Mouse (Mus musculus) ES-Bruce4 (cell line): ENCODE measurements around the gene 4921517D22Rik. TPM values are rescaled to one million over a fixed set of nuclear protein-coding genes. Genes with fewer than 3 reads are reported as not detected.

Experiments
- H3K27ac ChIP-seq: 2 replicates; pipeline ENCODE4 v1.5.1; 2012; ENCODE audit warnings: low read length, inconsistent platforms; ENCODE audit not compliant: insufficient read depth
- H3K27me3 ChIP-seq: 2 replicates; pipeline ENCODE4 v1.6.1; 2012; ENCODE audit warnings: mild to moderate bottlenecking, low read length, inconsistent platforms; ENCODE audit not compliant: control insufficient read depth, poor library complexity, insufficient read depth, severe bottlenecking
- H3K36me3 ChIP-seq: 2 replicates; pipeline ENCODE4 v1.6.1; 2012; ENCODE audit warnings: inconsistent platforms, mild to moderate bottlenecking, low read length, moderate library complexity; ENCODE audit not compliant: control insufficient read depth, poor library complexity, insufficient read depth, severe bottlenecking
- H3K4me1 ChIP-seq: one replicate; pipeline ENCODE4 v1.8.1; 2011; ENCODE audit warnings: low read length; ENCODE audit not compliant: control insufficient read depth, insufficient read depth
- H3K4me3 ChIP-seq: 2 replicates; pipeline ENCODE4 v1.5.1; 2011; ENCODE audit warnings: low read depth, mild to moderate bottlenecking, low read length
- H3K9ac ChIP-seq: 2 replicates; pipeline ENCODE4 v1.6.1; 2012; ENCODE audit warnings: low read depth, mild to moderate bottlenecking, inconsistent platforms; ENCODE audit not compliant: poor library complexity, severe bottlenecking
- H3K9me3 ChIP-seq: replicated peaks from 2 replicates; pipeline ENCODE4 v1.6.1; 2012; ENCODE audit warnings: mild to moderate bottlenecking, low read length, inconsistent platforms; ENCODE audit not compliant: control insufficient read depth, poor library complexity, insufficient read depth, severe bottlenecking
- CTCF ChIP-seq: IDR thresholded peaks from one replicate; pipeline ENCODE4 v1.8.1; 2011; ENCODE audit warnings: low read depth, low read length
- EP300 ChIP-seq: IDR thresholded peaks from 2 replicates; pipeline ENCODE4 v1.6.1; 2011; ENCODE audit warnings: low read depth, low read length; ENCODE audit not compliant: insufficient read depth
- POLR2A ChIP-seq: IDR thresholded peaks from one replicate; pipeline ENCODE4 v1.8.1; 2011; ENCODE audit warnings: low read length; ENCODE audit not compliant: insufficient read depth
- polyA plus RNA-seq: library from polyadenylated mRNA; stranded (reverse); fragments of >200 nt; gene quantifications from 2 replicates; pipeline ENCODE4 v1.2.4, GENCODE M21; 2011; ENCODE audit warnings: low read depth; ENCODE audit not compliant: missing spikeins, insufficient read depth, insufficient read length

The 4921517D22Rik gene
- polyA plus RNA-seq, 1 experiment = not detected

DNA sequence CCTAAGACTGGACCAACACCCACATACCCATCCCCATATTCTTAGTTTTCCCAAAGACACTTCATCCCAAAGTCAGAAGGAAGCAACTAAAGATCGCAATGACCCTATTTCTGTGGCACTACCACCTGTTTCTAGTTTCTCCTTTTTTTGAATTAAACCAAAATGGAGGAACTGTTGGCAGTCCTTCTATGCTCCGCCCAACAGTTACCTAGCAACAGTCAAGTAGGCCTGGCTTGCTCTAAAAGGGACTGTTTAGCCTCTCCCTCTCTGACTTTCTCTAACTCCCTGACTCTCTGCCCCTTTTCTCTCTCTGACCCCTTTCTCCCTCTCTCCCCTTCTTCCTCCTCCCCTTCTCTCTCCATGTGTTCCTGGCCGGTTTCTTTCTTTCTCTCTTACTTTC lies 8.7 kb downstream of the 4921517D22Rik start:
- no peaks in the 10 kb centered on the region for H3K36me3 ChIP-seq
- no peak overlapping the region for H3K9ac ChIP-seq
- H3K27ac ChIP-seq = peak overlapping the region; percentile 41
- H3K4me3 ChIP-seq = no peak overlapping the region
- no peaks in the 10 kb centered on the region for H3K9me3 ChIP-seq
- H3K4me1 ChIP-seq = no peaks in the 10 kb centered on the region
- H3K27me3 ChIP-seq = no peaks in the 10 kb centered on the region
- TF ChIP-seq POLR2A (no peak), CTCF (no peak), EP300 (no peak)

DNA sequence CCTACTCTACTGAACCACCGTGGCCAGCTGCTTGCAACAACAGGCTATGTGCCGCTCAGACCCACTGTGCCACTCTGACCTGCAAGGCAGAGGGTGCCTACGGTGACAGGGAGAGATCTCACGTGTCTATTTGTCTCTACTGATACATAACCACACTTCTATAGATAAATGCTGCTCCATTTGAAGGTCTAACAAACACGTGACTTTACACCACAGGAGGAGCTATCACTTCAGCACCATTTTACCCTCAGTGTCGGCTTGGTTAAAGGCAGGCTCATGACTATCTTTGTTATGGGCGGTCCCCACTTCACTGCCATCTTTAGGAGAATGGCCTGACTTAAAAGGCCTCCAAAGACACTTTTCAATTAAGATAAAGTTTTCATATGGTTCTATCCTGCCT lies 11.3 kb downstream of the 4921517D22Rik start:
- Histone ChIP-seq H3K4me3 (no peak overlapping the region), H3K27me3 (no peaks in the 10 kb centered on the region), H3K36me3 (no peaks in the 10 kb centered on the region), H3K27ac (no peak overlapping the region), H3K9me3 (no peaks in the 10 kb centered on the region), H3K4me1 (peaks cover 1% of the 10 kb centered on the region), H3K9ac (no peak overlapping the region)
- no peak for TF ChIP-seq EP300
- TF ChIP-seq CTCF = no peak
- TF ChIP-seq POLR2A = no peak

- TF ChIP-seq EP300 (no peak), CTCF (no peak), POLR2A (no peak)
- Histone ChIP-seq H3K4me3 (peak overlapping the region; percentile 36; the same call in 1 of the 2 replicates), H3K4me1 (peaks cover 1% of the 10 kb centered on the region), H3K9me3 (no peaks in the 10 kb centered on the region), H3K27me3 (no peaks in the 10 kb centered on the region), H3K27ac (peak overlapping the region; percentile 52), H3K9ac (peak overlapping the region; percentile 48; the same call in 1 of the 2 replicates), H3K36me3 (no peaks in the 10 kb centered on the region)
Measured at GRCm38 (mm10) chr13:59679908-59680307, 14.0 kb downstream of the 4921517D22Rik start.

DNA sequence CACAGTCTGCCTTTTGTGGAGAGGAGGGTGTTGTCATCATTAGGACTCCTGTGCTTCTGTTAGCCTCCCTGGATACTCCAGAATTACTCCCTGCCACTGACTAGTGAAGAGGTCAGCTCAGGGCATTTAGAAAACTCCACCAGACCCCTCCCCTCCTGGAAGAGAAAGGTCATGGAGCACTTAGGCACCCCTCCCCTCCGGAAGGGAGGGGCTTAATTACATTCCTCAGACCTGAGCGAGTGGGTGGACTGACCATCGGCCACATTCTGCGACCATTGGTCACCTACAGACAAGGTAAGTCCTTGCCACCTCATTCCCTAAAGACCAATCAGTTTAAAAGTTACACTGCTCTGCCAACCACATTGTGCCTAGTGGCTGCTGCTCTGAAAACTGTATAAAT lies 14.6 kb downstream of the 4921517D22Rik start:
- H3K27ac ChIP-seq = peak overlapping the region; percentile 69
- TF ChIP-seq CTCF (no peak), EP300 (0 out of 2 replicates have a peak, but pooled peaks have one; percentile 26)
- peak overlapping the region; percentile 36 for H3K4me3 ChIP-seq
- H3K27me3 ChIP-seq = no peaks in the 10 kb centered on the region
- H3K9me3 ChIP-seq = no peaks in the 10 kb centered on the region
- no peaks in the 10 kb centered on the region for H3K36me3 ChIP-seq
- 0 out of 2 replicates have a peak overlapping the region, but pooled peaks have one; percentile 48 for H3K9ac ChIP-seq
- H3K4me1 ChIP-seq = peaks cover 1% of the 10 kb centered on the region

GRCm38 (mm10) chr13:59676316-59677229 lies 17.3 kb downstream of the 4921517D22Rik start:
- H3K4me1 ChIP-seq = peaks cover 4% of the 10 kb centered on the region
- TF ChIP-seq CTCF = no peak
- no peak for TF ChIP-seq EP300
- TF ChIP-seq POLR2A = no peak
- no peak overlapping the region for H3K27ac ChIP-seq
- no peak overlapping the region for H3K9ac ChIP-seq
- H3K27me3 ChIP-seq = no peaks in the 10 kb centered on the region
- H3K4me3 ChIP-seq = no peak overlapping the region
- H3K36me3 ChIP-seq = peaks cover 4% of the 10 kb centered on the region
- H3K9me3 ChIP-seq = no peaks in the 10 kb centered on the region
